Mouse (Mus musculus) embryonic stem cell, embryonic (primary cell): ENCODE data around the gene Ispd.

Experiments
- CTCF ChIA-PET, 4 experiments: fragments of 300-600 bp in 2 of 4; fragments of 350-600 bp in 2 of 4; sonication (Branson Sonifier 250); formaldehyde crosslinking; loops; one replicate each; lab custom pipeline; 2022; ENCODE audit warnings: inconsistent platforms in 2 of 4; lab: Charles Lee
- POLR2A ChIA-PET, 4 experiments: fragments of 300-600 bp in 2 of 4; fragments of 350-600 bp in 2 of 4; sonication (Branson Sonifier 250); formaldehyde crosslinking; loops; one replicate each; lab custom pipeline; 2022; ENCODE audit warnings: antibody characterized with exemption in 4 of 4, inconsistent platforms in 1 of 4; lab: Charles Lee

The Ispd gene

GRCm38 (mm10) chr12:36533160-36533900 lies 152.1 kb downstream of the Ispd start:
- POLR2A ChIA-PET, result interaction anchor here in 1 of 4 experiments (0.6 kb wide), 1 partner anchor 154 kb away, joined by 3 read pairs; no protein-coding TSS in a partner anchor
- CTCF ChIA-PET, result no interaction called here

DNA sequence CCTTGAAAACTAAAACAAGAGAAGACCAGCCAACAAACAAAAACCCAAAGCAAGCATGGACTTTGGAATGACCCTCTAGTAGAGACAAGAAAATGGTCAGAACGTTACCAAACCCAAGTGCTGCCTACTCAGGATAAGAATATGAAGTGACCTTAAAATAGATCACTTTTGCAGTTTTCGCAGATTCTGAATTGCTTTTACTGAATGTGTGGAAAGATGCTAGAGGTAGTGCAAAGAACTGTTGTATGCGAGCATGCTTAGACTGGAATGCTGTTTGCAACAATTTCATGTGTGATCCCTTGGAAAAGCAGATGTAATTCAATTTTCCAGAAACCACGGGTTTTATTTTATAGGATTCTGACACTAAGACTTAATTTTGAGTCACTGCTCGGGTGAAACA lies 153.3 kb downstream of the Ispd start:
- CTCF ChIA-PET, result no interaction called here
- POLR2A ChIA-PET, result no interaction called here

GRCm38 (mm10) chr12:36545318-36545717 lies 164.1 kb downstream of the Ispd start:
- ChIA-PET CTCF (no interaction called here), POLR2A (no interaction called here)

DNA sequence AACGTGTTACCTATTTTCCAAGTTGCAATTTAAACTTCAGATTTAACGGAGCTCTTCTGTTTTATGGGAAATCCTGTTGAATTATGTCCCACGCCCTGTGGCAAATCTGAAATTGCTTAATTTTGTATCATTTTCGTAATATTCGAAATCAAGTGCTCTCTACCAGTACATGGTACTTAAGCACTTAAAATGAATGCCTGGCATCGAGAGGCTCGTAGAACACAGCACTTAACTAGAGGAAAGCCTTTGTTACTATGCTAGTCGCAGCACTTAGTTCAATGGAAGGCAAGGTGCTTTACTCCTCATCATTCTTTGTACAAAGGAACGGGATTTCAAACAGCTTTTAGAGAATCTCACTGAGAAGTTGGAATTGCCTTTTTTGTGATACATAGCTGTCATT lies 168.2 kb downstream of the Ispd start:
- CTCF ChIA-PET, result no interaction called here
- POLR2A ChIA-PET, result no interaction called here

DNA sequence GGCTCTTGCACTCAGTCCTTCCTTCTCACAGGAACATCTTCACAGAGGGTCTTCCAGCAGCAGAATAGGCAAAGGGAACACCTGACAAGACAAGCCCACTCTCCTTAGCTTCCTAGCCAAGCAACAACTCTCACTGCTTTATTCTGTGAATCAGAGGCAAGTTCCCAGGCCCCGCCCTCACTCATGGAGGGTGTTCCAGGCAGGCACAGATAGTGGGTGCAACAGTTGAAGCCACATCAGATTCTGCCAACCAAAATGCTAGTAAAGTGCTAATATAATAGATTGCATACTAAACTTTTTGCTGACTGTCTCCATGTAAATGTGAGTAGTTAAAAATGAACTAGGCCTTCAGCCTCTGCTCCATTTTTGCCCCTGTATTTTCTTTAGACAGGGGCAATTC lies 173.4 kb downstream of the Ispd start:
- ChIA-PET CTCF (no interaction called here), POLR2A (no interaction called here)

GRCm38 (mm10) chr12:36564146-36564545 lies 182.9 kb downstream of the Ispd start:
- POLR2A ChIA-PET, result no interaction called here
- CTCF ChIA-PET, result no interaction called here

GRCm38 (mm10) chr12:36566974-36567373 lies 185.7 kb downstream of the Ispd start:
- CTCF ChIA-PET, result no interaction called here
- POLR2A ChIA-PET, result no interaction called here

DNA sequence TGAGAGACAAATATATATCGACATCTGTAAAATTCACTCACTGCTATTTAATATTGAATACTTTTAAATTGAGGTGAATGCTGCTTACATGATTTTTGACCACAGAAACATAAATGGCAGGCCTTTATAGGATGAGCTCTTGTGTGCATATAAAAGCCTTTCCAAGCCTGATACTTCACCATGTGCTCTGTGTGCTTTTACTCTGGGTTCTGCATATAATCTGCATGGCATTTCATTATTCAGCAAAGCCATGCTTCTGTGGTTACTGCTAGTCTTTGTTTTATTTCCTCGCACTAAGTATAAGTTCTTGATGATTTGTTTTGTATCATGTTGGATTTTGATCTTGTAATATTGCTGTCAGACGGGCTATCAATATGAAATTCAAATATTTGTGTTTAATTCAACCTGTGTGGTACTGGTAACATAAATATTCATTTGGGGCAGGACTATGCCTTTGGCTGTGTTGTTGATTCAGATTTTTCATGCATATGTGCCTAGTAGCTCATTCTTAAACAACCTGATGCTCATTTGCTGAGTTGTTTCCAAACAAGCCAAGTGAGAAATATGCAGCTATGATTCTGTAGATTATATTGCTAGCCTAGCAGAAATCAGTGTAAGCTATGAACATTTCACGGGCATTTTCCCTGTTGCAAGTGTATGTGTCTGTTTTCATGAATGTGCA lies 189.3 kb downstream of the Ispd start:
- ChIA-PET POLR2A (interaction anchor here in 1 of 4 experiments (0.6 kb wide), 1 partner anchor 584 kb away, joined by 4 read pairs; no protein-coding TSS in a partner anchor), CTCF (no interaction called here)

GRCm38 (mm10) chr12:36584828-36585227 lies 203.6 kb downstream of the Ispd start:
- CTCF ChIA-PET, result no interaction called here
- POLR2A ChIA-PET, result no interaction called here

DNA sequence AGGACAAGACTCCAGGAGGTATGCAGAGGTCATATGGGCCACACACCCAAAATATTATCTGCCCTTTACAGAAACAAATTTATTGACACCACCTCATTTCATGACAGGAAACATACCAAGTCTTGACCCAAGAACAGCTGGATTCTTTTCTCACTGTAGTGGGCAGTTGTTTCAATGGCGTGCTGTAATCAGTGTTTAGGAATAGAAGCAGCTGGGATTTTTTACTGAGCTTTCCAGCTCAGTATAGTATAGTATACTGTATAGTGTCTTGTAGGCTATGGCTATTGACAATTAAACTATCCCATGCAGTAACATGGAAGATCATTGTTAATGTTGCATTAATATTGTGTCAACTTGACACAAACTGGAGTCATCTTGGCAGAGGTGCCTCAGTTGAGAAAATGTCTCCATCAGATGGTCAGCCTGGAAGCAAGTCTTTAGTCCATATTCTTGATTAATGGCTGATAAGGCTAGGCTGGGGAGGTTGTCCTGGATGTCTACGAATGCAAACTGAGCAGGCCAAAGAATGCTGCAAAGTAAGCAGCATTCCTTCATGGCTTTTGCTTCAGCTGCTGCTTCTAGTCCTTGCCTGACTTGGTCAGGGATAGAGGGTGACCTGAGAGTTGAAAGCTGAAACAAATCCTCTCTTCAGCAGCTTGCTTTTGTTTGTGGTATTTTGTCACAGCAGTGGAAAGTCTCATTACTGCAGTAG lies 216.4 kb downstream of the Ispd start:
- ChIA-PET POLR2A (no interaction called here), CTCF (no interaction called here)

DNA sequence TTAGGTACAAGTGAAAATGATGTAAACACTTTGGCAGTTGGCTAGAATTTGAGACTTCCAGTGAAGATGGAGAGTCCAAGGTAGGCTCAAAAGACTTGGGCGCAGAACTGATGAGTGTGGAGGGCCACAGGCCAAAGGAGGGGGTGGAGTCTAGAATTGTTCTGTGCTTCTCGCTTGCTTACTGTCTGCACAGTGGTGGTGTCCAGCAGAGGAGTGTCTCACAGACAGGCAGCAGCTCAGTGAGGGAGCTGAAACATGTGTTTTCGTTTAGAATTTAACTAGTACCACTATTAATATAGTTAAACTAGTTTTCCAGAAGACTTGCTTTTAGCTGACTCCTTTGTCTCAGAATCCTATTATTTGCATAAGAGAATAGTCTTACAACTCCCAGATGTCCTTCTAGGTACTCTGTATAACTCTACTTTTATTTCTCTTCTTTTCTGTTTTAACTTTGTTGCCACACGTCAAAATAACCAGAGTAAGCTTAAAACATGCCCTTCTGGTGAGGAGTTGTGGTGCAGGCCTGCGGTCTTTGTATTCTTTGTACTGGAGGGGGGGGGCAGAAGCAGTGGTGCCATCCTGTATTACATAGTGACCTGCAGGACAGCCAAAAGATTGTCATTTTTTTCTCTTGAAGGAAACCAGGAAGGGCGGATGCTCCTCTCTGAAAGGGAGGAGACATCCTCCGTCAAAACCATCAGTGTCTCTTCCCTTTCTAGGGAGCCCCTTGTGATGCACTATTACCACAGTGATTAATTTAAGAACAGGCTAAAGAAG lies 240.9 kb downstream of the Ispd start:
- CTCF ChIA-PET, result interaction anchor here in 1 of 4 experiments (0.5 to 0.7 kb wide), 2 partner anchors 10 to 115 kb away, joined by 3 to 4 read pairs; no protein-coding TSS in a partner anchor
- POLR2A ChIA-PET, result interaction anchor here in 1 of 4 experiments (0.6 kb wide), 1 partner anchor 1109 kb away, joined by 3 read pairs; no protein-coding TSS in a partner anchor

GRCm38 (mm10) chr12:36627204-36627603 lies 246.0 kb downstream of the Ispd start:
- POLR2A ChIA-PET, result no interaction called here
- CTCF ChIA-PET, result no interaction called here

DNA sequence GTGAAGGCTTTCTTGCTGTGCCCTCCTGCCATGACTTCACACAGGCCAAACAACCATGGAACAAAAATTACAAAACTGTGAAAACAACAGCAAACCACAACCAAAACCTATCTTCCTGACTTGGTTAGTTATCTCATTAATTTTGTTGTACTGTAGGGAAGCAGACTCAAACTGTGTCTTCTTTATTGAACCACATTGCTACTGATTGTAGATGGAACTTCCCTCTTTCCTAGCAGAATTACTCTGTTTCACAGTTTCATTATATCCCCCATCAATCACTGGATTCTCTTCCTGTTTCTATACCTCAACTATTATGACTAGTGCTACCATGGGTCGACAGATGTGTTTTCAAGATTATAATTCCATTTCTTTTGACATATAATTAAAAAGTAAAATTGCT lies 251.2 kb downstream of the Ispd start:
- POLR2A ChIA-PET, result no interaction called here

GRCm38 (mm10) chr12:36647514-36647913 lies 266.3 kb downstream of the Ispd start:
- ChIA-PET CTCF (no interaction called here), POLR2A (interaction anchor here in 1 of 4 experiments (1.1 kb wide), 1 partner anchor 9 kb away, joined by 3 read pairs; no protein-coding TSS in a partner anchor)

More for the DNA sequence above, 251.2 kb downstream of the Ispd start:
- CTCF ChIA-PET, result no interaction called here

GRCm38 (mm10) chr12:36662496-36662895 lies 281.2 kb downstream of the Ispd start:
- ChIA-PET CTCF (no interaction called here), POLR2A (no interaction called here)

DNA sequence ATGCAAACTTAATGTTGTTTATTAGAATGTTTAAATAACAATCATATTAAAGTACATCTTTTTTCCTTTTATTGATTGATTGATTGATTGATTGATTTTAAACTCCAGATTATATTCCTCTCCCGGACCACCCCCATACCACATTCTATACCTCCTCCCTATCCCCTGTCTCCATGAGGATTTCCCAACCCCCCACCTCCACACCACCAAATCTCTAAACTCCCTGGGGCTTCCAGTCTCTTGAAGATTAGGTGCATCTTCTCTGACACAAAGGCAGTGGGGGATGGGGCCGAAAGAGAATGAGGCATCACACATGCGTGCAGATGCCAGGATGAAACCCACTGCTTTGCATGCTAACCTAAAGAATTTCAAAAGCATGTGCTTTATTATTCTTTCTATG lies 283.5 kb downstream of the Ispd start:
- POLR2A ChIA-PET, result no interaction called here
- CTCF ChIA-PET, result no interaction called here

- POLR2A ChIA-PET, result no interaction called here
Measured at GRCm38 (mm10) chr12:36666771-36667170, 285.5 kb downstream of the Ispd start.

DNA sequence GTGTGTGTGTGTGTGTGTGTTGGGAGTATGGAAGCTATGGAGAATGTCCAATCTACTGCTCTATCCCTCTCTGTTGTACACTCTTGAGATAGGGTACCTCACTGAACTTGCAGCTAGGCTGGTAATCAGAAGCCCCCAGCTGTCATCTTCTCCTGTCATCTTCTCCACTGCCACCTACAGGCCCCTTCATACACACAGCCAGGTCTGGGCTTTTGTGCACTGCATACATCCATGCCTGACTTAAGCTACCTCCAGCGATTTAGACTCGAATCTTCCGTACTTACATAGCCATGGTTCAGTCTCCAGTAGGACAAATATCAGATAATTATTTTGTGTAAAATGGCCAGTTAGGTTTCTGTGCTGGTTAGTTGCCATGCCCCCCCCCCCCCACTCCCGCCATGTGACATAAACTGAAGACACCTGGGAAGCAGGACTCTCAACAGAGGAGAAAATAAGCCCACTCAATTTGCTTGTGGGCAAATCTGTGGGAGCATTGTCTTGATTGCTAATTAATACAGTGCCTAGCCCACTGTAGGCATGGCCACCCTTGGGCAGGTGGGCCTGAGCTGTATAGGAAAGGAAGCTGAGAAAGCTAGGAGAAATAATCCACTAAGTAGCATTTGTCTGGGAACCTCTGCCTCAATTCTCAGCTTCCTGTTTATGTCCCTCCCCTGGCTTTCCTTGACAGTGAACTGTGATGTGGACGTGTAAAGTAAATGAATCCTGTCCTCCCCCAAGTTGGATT lies 289.1 kb downstream of the Ispd start:
- POLR2A ChIA-PET, result no interaction called here

More at GRCm38 (mm10) chr12:36666771-36667170, 285.5 kb downstream of the Ispd start:
- CTCF ChIA-PET, result no interaction called here

More for the DNA sequence above, 289.1 kb downstream of the Ispd start:
- CTCF ChIA-PET, result interaction anchor here in 2 of 4 experiments (0.6 to 1.0 kb wide), 5 partner anchors 250 to 480 kb away, joined by 3 to 5 read pairs (median 3); no protein-coding TSS in a partner anchor
